Mouse (Mus musculus) limb, embryonic 12.5 days (tissue): ENCODE results near the gene Gm10382. TPM values are rescaled to one million over a fixed set of nuclear protein-coding genes. Genes with fewer than 3 reads are reported as not detected.
"Not testable (repeated sequence)": the region's sequence is repeated elsewhere in the genome, so short reads cannot be mapped to it uniquely, and the experiment has no call there.

Source experiments
- ATAC-seq: fragments of 200-750 bp; cut with Nextera tagmentation; 2 replicates; pipeline ENCODE4 v1.8.0; 2017; ENCODE audit warnings: low read depth, moderate TSS enrichment; ENCODE audit not compliant: insufficient number of reproducible peaks, insufficient read depth, low FRiP score, low TSS enrichment
- H3K27ac ChIP-seq: fragments of 300-500 bp; sonication (generic); 2 replicates; pipeline ENCODE4 v1.5.1; 2016; ENCODE audit warnings: mild to moderate bottlenecking, moderate library complexity
- H3K27me3 ChIP-seq: fragments of 300-500 bp; sonication (generic); 2 replicates; pipeline ENCODE4 v1.6.1; 2016; ENCODE audit warnings: mild to moderate bottlenecking, moderate library complexity
- H3K36me3 ChIP-seq: fragments of 300-500 bp; sonication (generic); 2 replicates; pipeline ENCODE4 v1.6.1; 2016; ENCODE audit warnings: mild to moderate bottlenecking, moderate library complexity
- H3K4me1 ChIP-seq: fragments of 300-500 bp; sonication (generic); replicated peaks from 2 replicates; pipeline ENCODE4 v1.6.1; 2016
- H3K4me2 ChIP-seq: fragments of 300-500 bp; sonication (generic); 2 replicates; pipeline ENCODE4 v1.6.1; 2016; ENCODE audit warnings: mild to moderate bottlenecking, moderate library complexity
- H3K4me3 ChIP-seq: fragments of 300-500 bp; sonication (generic); replicated peaks from 2 replicates; pipeline ENCODE4 v1.5.1; 2016; ENCODE audit warnings: mild to moderate bottlenecking
- H3K9ac ChIP-seq: fragments of 300-500 bp; sonication (generic); replicated peaks from 2 replicates; pipeline ENCODE4 v1.6.1; 2016; ENCODE audit warnings: mild to moderate bottlenecking, moderate library complexity
- H3K9me3 ChIP-seq: fragments of 300-500 bp; sonication (generic); 2 replicates; pipeline ENCODE4 v1.6.1; 2016; ENCODE audit warnings: mild to moderate bottlenecking, moderate library complexity
- WGBS: fragments of 180-500 bp; shearing (Covaris S2); methylation state at CpG from one replicate; pipeline ENCODE4 v1.1.7; 2016; 5-methylcytosine and 5-hydroxymethylcytosine counted together
- polyA plus RNA-seq: library from polyadenylated mRNA; unstranded; fragments of >200 nt; fragmentation: Nextera tagmentation; extraction: Ambion mirVana; gene quantifications from 2 replicates; pipeline ENCODE4 v1.2.1, GENCODE M21; 2016

Gene Gm10382
- polyA plus RNA-seq, 1 experiment from 2014 or later, result 0.39 TPM

DNA sequence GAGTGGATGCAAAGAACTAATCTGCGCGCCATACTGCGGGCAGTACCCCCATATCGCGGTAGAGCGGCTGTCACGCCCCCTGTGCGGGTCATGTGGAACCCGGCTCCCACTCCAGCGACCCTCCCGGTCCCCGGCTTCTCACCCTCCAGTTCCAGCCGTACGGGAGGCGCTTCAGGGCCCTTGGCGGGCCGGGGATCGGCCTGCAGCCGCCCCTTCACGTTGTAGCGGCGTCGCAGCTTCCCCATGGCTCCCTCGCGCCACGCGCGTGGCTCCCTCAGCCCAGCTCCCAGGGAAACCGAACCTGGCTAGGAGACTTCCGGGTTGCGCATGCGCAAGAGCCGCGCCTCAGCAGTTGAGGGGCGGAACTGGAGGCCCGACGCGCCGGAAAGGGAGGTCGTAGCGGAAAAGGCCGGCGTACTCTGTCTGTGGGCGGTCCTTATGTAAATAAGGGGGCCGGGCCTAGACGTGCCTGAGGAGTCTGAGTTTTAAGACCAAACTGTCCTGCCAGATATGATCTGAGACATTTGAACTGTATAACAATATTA is 44.7 kb downstream of the Gm10382 start, which contains the start of gene Dhx37:
Gene Dhx37 (minus strand): TSS at position 329 of the 545 bp plus-strand sequence.
- Histone ChIP-seq H3K4me2 (peak within 1 kb of the TSS; percentile 97), H3K27ac (peak within 1 kb of the TSS; percentile 81), H3K36me3 (peaks cover 30% of the 10 kb centered on the region), H3K4me1 (peaks cover 12% of the 10 kb centered on the region), H3K27me3 (no peaks in the 10 kb centered on the region), H3K9ac (peak within 1 kb of the TSS; percentile 89), H3K9me3 (0 out of 2 replicates have a peak, but pooled peaks cover 4% of the 10 kb centered on the region), H3K4me3 (peak within 1 kb of the TSS; percentile 93)
- WGBS, result under 1% methylated on average over 46 of the region's 46 CpGs
- ATAC-seq, result peak; percentile 91

DNA sequence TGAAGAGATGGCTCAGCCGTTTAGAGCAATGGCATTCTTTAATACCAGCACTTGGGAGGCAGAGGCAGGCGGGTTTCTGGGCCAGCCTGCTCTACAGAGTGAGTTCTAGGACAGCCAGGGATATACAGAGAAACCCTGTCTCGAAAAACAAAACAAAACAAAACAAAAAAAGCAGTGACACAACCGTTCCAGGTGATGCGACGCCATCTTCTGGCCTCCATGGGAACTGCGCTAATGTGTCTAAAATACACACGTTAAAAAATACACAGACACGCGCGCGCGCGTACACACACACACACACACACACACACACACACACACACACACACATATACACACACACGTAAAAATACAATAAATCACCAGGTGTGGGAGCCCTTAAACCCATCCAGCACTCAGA is 45.2 kb downstream of the Gm10382 start:
- H3K27me3 ChIP-seq, H3K9me3 ChIP-seq, H3K9ac ChIP-seq, H3K27ac ChIP-seq: not testable (repeated sequence)
- Histone ChIP-seq H3K36me3 (peaks cover 25% of the 10 kb centered on the region), H3K4me3 (peak overlapping the region; percentile 93), H3K4me2 (peak overlapping the region; percentile 97), H3K4me1 (peaks cover 12% of the 10 kb centered on the region)
- 54% methylated on average over 15 of the region's 15 CpGs for WGBS
- ATAC-seq, result peak; percentile 33; the same call in 1 of the 2 replicates

Other genes with a start within 250 kb of the Gm10382 start
- 27.2 and 29.4 TPM in 2 replicates for gene Ncor2, start 210.1 kb upstream of the Gm10382 start, polyA plus RNA-seq
- gene Scarb1, start 48.2 kb upstream of the Gm10382 start, polyA plus RNA-seq, result 36.0 and 36.5 TPM in 2 replicates
- gene Ubc, start 880 bp downstream of the Gm10382 start, polyA plus RNA-seq, result 1,024 and 1,053 TPM in 2 replicates
- 16.1 and 16.5 TPM in 2 replicates for gene Dhx37, start 44.8 kb downstream of the Gm10382 start, polyA plus RNA-seq
- gene Bri3bp, start 52.2 kb downstream of the Gm10382 start, polyA plus RNA-seq, result 40.3 and 40.7 TPM in 2 replicates
- 35.7 and 40.1 TPM in 2 replicates for gene Aacs, start 86.5 kb downstream of the Gm10382 start, polyA plus RNA-seq
- gene Tmem132b, start 142.5 kb downstream of the Gm10382 start, polyA plus RNA-seq, result 0.13 and 0.19 TPM in 2 replicates